Mouse (Mus musculus): Measurements from ENCODE around the gene Spag6.

GRCm38 (mm10) chr2:18737040-18737439 lies 43.2 kb downstream of the Spag6 start:
- TF ChIP-seq GATA1 (IDR thresholded peaks at IDR 0.05; ENCODE audit: borderline replicate concordance, low read length): no peak
- TF ChIP-seq FLI1 (IDR thresholded peaks at IDR 0.05; ENCODE audit: low read length): no peak

All from megakaryocyte, embryonic 14.5 days (primary cell).